Mouse (Mus musculus) G1E (cell line): ENCODE measurements at regions not wholly inside any gene's neighbourhood (a gene's known extent, or its start where the extent isn't known, plus 50 kb on each side); places are given as distances from the start of the nearest gene placed in this dataset.

Experiments
- ATAC-seq: 2 replicates; pipeline ENCODE4 v1.8.0; 2016; ENCODE audit warnings: mild to moderate bottlenecking; ENCODE audit not compliant: insufficient number of reproducible peaks, poor library complexity, low FRiP score, severe bottlenecking; ENCODE audit errors: extremely low read depth
- DNase-seq: peaks from one replicate; pipeline ENCODE4 v3.0.0; 2012; ENCODE audit warnings: low spot score
- H3K27me3 ChIP-seq: 2 replicates; pipeline ENCODE4 v1.6.1; 2012; ENCODE audit warnings: mild to moderate bottlenecking, low read length, inconsistent platforms; ENCODE audit not compliant: insufficient read depth
- H3K36me3 ChIP-seq: replicated peaks from 2 replicates; pipeline ENCODE3; 2012; ENCODE audit warnings: mild to moderate bottlenecking, inconsistent platforms
- H3K4me1 ChIP-seq: 2 replicates; pipeline ENCODE4 v1.6.1; 2012; ENCODE audit warnings: low read depth, low read length, inconsistent platforms, mixed read lengths; ENCODE audit not compliant: insufficient read depth
- H3K4me3 ChIP-seq: 2 replicates; pipeline ENCODE4 v1.5.1; 2012; ENCODE audit warnings: low read depth, mild to moderate bottlenecking, inconsistent platforms, low read length, moderate library complexity, mixed read lengths
- H3K9me3 ChIP-seq: replicated peaks from 2 replicates; pipeline ENCODE4 v1.6.1; 2012; ENCODE audit warnings: inconsistent platforms
- CTCF ChIP-seq: IDR thresholded peaks from 2 replicates; pipeline ENCODE4 v1.5.1; 2012; ENCODE audit warnings: low read depth, low read length, inconsistent platforms, mixed read lengths
- GATA1 ChIP-seq: IDR thresholded peaks from 2 replicates; pipeline ENCODE4 v1.6.1; 2012; ENCODE audit warnings: borderline replicate concordance, low read length, inconsistent platforms, mixed read lengths
- GATA2 ChIP-seq: IDR thresholded peaks from 2 replicates; pipeline ENCODE4 v1.6.1; 2012; ENCODE audit warnings: low read depth, low read length, inconsistent platforms, borderline replicate concordance
- POLR2AphosphoS5 ChIP-seq: IDR thresholded peaks from 2 replicates; pipeline ENCODE4 v1.6.1; 2012; ENCODE audit warnings: low read depth, low read length, inconsistent platforms; ENCODE audit not compliant: insufficient replicate concordance
- TAL1 ChIP-seq: conservative IDR thresholded peaks from 2 replicates; pipeline ENCODE4 v1.6.1; 2012; ENCODE audit warnings: low read depth, low read length, inconsistent platforms, mixed read lengths

- Histone ChIP-seq H3K27me3 (no peaks in the 10 kb centered on the region), H3K36me3 (no peaks in the 10 kb centered on the region), H3K4me3 (no peak overlapping the region), H3K4me1 (no peaks in the 10 kb centered on the region), H3K9me3 (peaks cover 36% of the 10 kb centered on the region)
- no peak for DNase-seq
- TF ChIP-seq GATA2 (no peak), CTCF (no peak), POLR2AphosphoS5 (no peak), GATA1 (no peak), TAL1 (no peak)
- ATAC-seq, result no peak
These were observed 354.4 kb downstream of the Xylt1 start for GRCm38 (mm10) chr7:117734994-117735698.

- ATAC-seq (no peak), DNase-seq (no peak)
- H3K9me3 ChIP-seq, result peaks cover 28% of the 10 kb centered on the region
- H3K36me3 ChIP-seq, result no peaks in the 10 kb centered on the region
- no peaks in the 10 kb centered on the region for H3K27me3 ChIP-seq
- no peak for TF ChIP-seq CTCF
- no peak for TF ChIP-seq TAL1
- TF ChIP-seq POLR2AphosphoS5, result no peak
- TF ChIP-seq GATA1, result no peak
- no peaks in the 10 kb centered on the region for H3K4me1 ChIP-seq
- no peak overlapping the region for H3K4me3 ChIP-seq
These were observed 348.3 kb downstream of the Xylt1 start for GRCm38 (mm10) chr7:117729067-117729466.
